Mouse (Mus musculus): ENCODE measurements at regions not wholly inside any gene's neighbourhood (a gene's known extent, or its start where the extent isn't known, plus 50 kb on each side); places are given as distances from the start of the nearest gene placed in this dataset.

DNA sequence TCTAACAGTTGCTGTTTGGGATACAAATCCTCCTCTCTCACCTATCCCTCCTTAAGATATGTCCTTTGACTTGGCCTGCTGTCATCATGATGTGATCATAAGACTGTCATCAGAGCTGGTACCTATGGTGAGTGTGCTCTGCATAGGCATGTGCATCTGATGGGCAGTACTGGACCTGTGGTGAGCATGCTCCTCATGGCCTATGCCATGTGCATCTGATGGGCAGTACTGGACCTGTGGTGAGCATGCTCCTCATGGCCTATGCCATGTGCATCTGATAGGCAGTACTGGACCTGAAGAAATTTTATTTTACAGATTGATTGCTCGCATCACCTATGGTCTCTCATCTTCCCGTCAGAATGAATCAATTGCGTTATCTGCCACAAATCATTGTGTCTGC lies 325.8 kb upstream of the Rgmb start:
- no peak for TF ChIP-seq CTCF (conservative IDR thresholded peaks at IDR 0.05; ENCODE audit: low read length)
- TF ChIP-seq POU5F1 (IDR thresholded peaks at IDR 0.05; ENCODE audit: borderline replicate concordance, low read length) = no peak

All from E14TG2a.4 (cell line).